Mouse (Mus musculus): ENCODE data around the gene Zyg11b.

The Zyg11b gene

DNA sequence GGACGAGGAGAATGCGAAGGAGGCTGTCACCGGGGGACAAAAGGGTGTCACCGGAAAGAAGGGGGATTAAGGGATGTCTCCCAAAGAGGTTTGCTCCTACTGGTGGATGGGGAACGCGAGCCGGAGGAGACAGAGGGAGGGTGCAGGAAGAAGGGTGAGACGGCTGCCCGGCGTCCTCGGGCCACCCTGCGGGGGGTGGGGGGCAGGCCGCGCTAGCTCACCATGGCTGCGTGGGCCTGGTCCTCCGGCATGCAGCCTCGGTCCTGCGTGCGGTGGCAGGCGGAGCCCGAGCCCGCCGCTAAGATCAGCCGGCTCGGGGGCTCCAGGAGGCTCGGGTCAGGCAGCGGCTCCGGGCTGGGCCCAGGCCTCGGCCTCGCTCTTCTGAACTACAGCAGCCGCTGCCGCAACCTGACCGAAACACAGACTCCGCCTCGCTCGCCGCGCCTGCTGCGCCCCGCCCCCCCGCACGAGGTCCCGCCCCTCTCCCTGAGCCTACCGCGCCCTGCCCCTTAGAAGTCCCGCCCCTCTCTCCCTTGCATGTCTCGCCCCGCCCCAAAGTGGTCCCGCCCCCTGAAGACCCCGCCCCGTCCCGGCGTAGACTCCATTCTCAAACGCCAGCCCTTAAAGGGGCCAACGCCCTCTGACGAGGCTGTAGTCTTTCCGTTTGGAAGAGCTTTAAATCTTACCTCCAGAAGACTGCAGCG, at the start of gene Zyg11b:
TSS of gene Zyg11b (minus strand) at position 427 of the 704 bp plus-strand sequence.
- DNase-seq (ENCODE audit: low spot score in 2 of 2): peak; percentile 65 to 72

DNA sequence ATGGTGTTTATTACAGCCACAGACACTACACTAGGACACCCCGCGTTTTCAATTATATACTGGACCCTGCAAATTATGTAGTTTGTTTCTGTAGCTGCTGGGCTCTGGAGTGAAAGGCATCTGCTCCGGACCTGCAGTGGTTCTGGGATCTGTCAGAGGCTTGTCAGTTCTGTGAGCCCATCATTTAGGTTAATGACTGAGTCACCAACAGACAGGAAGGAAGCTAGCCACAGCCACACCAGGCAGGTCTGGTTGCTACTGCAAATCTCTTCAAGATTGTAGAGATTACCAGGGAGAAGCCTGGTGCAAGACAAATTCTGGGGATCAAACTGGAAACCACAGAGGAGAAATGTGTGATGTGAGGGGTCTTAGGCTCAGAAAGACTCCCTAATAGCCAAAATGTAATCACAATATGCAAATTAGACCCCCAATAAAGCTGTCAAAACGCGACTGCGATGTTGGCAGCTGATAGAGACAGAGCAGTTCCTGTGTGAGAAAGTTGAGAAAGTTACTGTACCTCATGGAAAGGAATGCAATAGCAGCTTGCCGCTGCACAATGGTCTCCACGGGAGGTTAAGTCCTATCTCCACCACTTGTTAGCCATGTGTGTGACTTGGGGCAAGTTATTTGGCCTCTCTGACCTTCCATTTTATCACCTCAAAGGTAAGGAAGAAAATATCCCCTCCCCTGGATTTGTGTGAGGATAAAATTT, 49.1 kb upstream of the Zyg11b start:
- no peak for DNase-seq (ENCODE audit: low spot score in 2 of 2)

DNA sequence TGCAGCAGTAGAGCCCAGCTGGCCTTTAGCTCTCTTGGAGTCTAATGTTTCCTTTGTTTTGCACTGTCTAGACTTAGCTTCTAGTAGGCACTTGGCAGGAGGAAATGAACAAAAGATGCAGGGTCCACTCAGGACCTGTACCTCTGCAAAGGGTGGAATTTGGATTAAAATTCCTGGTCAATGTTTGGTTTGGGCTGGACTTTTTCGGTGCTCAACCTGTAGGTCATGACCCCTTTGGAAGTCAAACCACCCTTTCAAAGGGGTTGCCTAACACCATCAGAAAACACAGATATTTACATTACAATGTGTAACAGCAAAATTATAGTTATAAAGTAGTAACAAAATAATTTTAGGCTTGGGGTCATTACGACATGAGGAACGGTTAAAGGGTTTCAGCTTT, 48.2 kb upstream of the Zyg11b start:
- no peak for DNase-seq (ENCODE audit: low spot score in 2 of 2)

DNA sequence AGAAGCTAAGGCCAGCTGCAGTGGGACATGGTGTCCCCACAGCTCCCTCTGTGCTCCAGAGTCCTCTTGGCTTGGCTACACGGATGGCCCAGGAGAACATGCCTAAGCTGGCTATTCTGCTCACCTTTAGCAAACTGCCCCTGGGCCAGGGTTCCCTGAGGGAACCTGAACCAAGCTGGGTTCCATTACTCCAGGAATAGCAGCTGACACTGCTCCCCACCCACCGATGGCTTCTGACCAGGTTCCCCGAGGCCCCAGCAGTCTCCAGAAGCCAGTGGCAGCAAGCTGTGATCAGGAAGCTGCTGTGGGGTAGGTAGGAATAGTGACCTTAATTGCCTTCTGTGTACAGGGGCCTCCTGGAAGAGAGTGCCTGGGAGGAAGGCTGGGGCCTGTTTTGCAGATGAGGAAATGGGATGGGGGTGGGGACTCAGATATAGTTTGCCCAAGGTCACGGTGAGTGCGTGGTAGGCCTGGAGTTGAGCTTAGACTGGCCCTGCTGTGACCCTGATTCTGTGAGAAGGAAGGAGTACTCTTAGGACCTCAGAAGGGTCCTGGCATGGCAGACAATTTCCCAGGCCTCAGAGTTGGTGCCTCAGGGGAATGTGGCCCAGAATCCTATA, 47.5 kb upstream of the Zyg11b start:
- no peak for DNase-seq (ENCODE audit: low spot score in 2 of 2)

DNA sequence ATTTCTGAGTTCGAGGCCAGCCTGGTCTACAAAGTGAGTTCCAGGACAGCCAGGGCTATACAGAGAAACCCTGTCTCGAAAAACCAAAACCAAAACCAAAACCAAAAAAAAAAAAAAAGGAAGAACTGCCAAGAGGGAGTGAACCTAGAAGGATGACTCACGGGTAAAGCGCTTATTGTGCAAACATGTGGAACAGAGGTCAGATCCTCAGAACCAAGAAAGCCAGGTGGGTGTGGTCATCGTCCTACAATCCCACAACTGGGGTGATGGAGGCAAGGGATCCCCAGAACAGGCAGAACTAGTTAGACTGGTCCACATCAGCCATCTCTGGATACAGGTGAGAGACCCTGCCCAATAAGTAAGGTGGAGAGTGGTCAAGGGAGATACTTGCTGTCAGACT, 46.2 kb upstream of the Zyg11b start:
- DNase-seq (ENCODE audit: low spot score in 2 of 2): no peak

DNA sequence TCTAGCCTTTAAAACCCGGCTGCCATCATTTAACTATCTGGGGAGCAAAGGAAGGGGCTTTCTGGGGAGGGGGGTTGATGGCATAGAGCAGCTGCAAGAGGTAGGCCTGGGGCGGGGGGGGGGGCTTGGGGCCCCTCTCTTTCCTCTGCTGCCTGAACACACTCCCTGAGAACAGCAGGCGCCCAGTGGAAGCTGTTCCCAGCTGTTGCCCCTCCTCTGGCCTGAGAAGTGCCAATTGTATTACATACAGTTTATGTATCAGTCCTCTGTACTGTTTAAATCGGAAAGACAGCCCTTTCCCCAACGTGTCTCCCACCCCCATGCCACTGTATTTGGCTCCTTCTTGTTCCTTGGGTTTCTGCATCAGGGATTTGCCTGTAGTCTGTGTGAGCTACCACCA, 44.9 kb upstream of the Zyg11b start:
- no peak for DNase-seq (ENCODE audit: low spot score in 2 of 2)

DNA sequence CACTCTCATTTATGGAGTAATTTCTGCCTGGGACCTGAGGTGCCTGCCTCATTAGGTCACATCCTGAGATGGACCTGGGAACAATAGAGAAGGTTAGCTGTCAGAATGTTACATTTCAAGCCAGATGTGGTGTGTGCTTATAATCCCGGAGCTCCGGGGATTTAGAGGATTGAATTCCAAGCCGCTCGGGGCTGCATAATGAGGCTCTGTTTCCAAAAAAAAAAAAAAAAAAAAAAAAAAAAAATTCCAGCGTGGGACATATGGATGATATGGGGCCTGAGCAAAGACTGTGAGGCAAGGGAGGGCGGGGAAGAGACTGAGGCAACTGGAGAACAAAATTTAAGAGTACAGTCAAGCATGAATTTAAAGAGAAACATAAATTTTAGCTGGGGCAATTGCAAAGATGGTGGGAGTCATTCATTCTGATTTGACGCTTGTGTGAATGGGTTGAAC, 43.8 kb upstream of the Zyg11b start:
- no peak for DNase-seq (ENCODE audit: low spot score in 2 of 2)

DNA sequence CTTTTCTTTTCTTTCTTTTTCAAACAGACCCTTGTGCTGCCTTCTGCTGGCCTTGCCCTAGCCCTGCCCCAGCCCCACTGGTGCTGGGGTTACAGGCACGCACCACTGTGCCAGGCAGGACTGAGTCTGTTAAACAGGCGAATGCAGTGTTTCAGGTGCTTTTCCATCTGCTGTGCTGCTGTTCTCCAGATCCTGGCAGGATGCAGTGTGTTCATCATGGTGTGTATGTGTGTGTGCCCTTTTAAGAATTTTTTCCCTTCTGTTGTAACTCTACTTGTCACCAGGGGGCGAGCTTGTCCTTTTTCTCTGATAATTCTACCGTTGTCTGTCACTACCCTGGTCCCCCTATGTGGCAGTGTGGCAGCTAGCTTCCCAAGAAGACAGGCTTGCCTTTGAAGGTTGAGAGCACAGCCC, 38.4 kb upstream of the Zyg11b start:
- peak; percentile 37 to 51 for DNase-seq (ENCODE audit: low spot score in 2 of 2)

DNA sequence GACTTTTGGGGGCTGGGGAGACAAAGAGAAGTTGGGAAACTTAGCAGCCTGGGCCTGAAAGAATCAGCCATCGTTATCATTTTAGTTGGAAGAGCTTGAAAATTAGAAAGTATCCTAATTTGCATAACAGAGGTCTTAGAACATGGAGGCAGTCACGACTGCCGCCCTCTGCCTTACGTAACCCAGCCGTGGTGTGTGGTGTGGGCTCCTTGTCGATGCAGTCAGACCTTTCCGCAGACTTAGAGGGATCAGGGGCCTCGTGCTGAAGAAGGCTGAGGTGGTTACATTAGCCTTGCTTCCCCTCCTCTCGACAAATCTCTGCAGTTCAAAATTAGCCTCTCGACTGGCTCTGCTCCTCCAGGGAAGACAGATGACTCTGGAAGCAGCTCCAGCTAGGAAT, 37.9 kb upstream of the Zyg11b start:
- peak; percentile 34 to 49 for DNase-seq (ENCODE audit: low spot score in 2 of 2)

DNA sequence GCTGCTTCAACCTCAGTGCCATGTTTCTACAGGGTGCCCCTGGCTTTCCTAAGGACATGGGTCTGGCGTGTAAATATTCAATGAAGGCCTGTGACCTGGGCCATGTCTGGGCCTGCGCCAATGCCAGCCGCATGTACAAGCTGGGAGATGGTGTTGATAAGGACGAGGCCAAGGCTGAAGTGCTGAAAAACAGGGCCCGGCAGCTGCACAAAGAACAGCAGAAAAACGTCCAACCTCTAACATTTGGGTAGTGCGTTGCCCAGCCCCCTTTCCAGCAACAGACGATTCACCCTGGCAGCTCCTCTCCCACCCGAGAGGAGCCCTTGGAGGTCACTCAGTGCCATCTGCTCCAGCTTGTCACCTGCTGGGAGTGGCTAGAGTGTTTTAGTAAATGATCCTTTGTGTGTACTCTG, 37.4 kb upstream of the Zyg11b start:
- no peak for DNase-seq (ENCODE audit: low spot score in 2 of 2)

DNA sequence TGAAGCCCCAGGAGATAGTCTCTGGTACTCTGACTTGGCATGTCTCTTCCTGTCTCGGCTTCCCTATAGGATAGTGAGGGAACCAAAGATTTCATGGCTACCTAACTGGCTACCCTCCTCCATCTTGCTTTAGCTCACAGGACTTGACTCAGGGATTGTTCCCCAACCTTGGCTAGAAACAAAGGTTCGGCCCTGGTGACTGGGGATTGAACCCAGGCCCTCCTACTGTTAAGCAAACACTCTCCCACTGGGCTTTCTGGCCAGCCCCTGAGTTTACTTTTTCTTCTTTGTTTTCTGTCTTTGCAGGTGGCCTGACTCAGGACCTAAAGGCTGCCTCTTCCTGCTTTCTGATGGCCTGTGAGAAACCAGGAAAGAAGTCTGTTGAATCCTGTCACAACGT, 36.9 kb upstream of the Zyg11b start:
- no peak for DNase-seq (ENCODE audit: low spot score in 2 of 2)

DNA sequence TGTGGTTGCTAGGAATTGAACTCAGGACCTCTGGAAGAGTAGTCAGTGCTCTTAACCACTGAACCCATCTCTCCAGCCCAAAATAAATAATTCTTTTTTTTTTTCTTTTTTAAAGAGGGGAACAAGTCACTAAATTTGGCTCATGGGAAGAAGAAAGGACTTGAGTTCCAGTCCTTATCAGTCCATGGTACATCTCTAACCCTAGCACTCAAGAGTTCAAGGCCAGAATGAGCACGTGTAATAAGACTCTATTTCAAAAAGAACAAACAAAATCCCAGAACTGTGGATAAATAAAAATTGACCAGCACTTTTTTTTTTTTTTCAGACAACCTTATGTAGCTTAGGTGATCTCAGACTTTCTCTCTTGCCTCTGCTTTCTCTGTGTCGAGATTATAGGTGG, 35.9 kb upstream of the Zyg11b start:
- DNase-seq (ENCODE audit: low spot score in 2 of 2): no peak

DNA sequence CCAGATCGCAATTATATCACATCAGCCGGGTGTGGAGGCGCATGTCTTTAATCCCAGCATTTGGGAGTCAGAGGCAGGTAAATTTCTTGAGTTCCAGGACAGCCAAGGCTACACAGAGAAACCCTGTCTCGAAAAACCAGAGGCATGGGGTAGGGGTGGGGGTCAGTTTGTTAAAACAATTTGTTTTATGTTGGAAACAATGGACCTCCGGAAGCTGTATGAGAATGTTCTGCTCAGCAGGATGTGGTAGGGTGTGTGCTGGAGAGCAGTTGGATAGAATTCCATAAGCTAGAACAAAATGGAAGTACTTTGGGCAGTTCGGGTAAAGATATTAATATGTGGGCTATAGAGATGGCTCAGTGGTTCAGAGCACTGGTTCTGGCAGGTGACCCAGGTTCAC, 34.5 kb upstream of the Zyg11b start:
- no peak for DNase-seq (ENCODE audit: low spot score in 2 of 2)

DNA sequence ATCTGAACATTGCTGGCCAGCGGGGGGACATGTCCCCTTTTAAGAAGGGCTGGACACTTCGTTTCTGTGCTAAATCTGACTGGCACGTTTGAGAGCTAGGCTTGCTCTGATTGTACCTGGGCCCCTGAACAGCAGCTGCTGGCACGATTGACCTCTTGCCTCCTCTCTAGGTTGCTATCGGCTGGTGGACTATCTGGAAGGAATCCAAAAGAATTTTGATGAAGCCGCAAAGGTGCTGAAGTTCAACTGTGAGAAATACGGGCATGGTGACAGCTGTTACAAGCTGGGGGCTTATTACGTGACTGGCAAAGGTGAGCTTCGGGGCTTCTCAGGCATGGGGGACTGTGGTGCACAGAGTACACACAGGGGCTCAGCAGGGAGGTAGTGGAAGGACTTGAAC, 31.1 kb upstream of the Zyg11b start:
- DNase-seq (ENCODE audit: low spot score in 2 of 2): no peak

DNA sequence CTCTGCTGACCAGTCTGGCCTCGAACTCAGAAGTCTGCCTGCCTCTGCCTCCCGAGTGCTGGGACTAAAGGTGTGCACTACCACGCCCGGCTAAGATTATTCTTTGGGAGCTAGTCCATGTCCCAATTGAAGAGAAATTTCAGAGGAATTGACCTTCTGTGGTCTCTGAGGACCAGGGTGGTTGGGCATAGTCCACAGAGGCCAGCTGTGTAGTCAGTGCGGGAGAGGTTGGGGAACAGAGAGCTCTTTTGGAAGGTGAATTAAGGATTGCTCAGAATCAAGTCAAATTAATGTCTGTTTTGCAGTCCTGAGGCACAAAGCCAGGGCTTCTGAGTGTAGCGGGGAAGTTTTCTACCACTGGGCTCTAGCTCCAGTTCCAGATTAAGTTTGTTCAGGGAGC, 28.9 kb upstream of the Zyg11b start:
- no peak for DNase-seq (ENCODE audit: low spot score in 2 of 2)

DNA sequence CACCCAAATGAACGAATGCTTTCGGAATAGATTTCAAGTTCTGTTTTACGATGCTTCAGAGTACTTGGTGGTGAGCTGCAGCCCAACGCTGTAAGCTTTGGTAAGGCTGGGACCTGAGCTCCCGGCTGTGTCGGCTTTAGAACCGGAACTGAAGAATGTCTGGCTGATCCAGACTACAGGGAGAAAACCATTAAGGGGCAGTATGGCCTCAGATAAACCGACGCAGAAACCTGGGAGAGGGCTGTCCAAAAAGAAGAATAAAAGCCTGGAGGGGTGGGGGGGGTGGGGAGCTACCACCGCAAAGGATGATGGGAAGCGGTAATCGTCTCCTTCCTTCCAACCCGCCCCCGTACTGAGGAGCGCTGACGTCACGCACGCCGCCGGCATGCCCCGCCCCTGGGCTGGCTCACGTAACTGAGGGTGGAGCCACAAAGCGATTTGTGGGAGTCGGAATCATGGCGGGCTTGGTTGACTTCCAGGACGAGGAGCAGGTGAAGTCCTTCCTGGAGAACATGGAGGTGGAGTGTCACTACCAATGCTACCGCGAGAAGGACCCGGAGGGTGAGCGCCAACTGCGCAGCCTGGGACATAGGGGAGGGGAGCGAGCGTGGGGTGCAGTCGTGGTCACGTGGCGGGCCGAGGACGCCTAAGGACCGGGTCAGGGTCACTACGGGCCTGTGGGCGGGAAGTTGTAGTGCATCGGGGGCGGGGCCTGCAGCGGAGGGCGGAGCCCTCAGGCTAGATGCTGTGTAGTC, 27.0 kb upstream of the Zyg11b start, which contains the start of gene Coa7:
TSS of gene Coa7 (plus strand) at position 411 of the 755 bp plus-strand sequence.
- DNase-seq (ENCODE audit: low spot score in 2 of 2): peak; percentile 94 to 96

DNA sequence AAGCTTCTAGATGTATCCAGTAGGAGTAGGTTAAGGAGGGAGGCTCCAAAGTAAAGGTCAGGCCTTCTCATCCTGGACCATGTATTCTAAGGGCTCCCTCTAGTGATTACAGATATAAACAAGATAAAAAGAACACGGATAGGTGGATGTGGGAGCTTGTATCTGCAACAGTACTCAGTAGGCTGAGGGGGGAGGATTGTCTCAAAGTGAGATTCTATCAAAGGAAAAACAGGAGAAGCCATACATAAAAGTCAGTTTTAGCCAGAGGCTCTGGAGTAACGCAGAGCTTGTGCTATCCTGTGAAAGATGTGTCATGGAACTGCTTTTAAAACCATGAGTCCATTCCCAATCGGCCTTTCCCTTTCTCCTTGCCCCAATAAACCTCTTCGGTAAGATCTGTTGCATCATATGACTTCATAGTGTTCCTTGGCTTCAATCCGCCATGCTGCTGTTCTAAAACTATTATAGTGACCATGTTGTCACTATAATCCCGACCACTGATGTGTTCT, 26.2 kb upstream of the Zyg11b start:
- DNase-seq (ENCODE audit: low spot score in 2 of 2): peak in 1 of 2 experiments; percentile 14

DNA sequence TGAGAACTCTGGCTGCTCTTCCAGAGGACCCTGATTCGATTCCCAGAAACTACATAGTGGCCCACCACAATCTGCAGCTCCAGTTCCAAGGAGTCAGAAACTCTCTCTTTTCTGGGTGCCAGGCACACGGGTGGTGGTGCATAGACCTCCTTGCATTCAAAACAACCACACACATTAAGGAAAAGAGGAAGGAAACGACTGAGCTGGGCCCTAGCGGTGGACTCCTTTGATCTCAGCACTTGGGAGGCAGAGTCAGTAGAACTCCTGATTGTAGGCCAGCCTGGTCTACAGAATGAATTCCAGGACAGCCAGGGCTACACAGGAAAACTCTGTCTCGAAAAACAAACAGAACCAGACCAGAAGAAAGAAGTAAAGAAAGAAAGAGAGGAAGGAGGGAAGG, 22.7 kb upstream of the Zyg11b start:
- no peak for DNase-seq (ENCODE audit: low spot score in 2 of 2)

DNA sequence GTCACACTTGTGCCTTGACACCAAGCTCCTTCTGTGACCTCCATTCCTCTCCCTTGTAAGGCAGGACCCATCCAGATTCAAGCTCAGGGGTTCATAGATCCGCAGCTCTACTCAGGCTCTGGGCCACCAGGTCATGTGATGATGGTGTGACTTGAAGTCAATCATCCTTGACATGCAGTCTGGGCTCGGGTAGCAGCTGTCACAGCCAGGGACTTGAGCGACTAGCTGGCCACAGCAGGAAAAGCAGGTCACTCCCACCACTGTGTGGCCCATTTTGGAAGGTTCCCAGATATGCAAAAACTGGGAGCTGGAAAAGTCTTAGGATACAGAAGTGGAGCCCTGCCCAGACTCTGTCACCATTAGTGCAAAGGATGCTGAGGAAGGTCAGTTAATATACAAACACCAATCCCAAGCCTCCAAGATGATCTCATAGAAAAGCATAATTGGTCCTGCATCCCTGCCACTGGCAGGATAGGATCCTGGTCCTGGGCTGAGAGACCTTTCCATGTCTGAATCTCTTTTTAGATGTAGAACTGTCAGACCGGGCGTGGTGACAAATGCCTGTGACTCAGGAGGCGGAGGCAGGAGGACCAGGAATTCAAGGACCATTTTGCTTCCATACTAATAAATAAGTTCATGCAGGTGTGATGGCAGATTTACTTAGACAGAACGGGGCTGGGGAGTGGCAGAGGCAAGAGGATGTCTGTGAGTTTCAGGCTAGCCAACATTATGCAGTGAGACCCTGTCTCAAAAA, 19.9 kb upstream of the Zyg11b start:
- no peak for DNase-seq (ENCODE audit: low spot score in 2 of 2)

DNA sequence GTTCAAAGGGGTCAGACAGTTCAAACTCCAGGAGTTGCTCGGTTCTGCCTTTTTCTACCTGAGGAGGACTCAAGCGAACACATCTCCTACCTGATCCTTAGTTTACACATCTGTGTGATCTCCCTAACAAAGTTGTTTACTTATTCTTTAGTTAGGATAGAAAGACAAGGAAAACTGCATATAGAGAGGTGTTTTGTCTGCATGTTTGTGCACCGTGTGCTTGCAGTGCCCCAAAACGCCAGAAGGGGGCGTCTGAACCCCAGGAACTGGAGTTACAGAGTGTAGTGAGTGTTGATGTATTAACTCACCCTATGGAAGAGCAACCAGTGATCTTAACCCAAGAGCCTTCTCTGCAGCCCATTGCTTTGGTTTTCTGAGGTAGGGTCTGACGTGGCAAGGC, 18.9 kb upstream of the Zyg11b start:
- DNase-seq (ENCODE audit: low spot score in 2 of 2): no peak
